Comparison of ENCODE assay signal across 13 mouse cellular contexts in the genomic region with DNA sequence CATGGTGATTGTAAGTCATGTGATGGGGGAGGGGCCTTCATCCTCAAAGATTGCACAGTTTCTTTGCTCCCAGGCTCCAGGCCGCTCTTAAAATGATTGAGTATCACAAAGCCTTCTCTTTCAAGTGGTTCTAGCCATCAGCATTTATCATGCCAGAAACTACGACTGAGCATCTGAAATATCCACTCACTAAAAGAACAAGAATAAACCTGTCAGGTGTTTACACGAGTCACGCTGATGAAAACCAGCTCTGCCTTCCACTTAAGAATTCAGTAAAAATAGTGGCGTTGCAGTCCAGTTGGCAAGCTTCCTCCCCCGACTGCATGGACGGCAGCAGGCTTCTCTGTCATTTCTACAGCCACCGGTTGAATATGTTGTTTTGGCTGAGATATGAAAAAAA.
A peak's percentile ranks its signal among the peaks of the same experiment; 100 is the strongest.
DNase-seq lines count a peak whose midpoint lies in the region; ATAC-seq lines count a peak whose summit lies in the region.
"Had no signal": no experiment of that assay in that cellular context is flagged by ENCODE, and none has a peak within 500 bp of the region (broad histone marks: within the 10 kb centered on the region; RNA-seq: fewer than 3 reads in every experiment).

No protein-coding gene starts in this region.

- peak; percentile 60 to 73 for DNase-seq in heart, adult 18-20 months
- peak; percentile 20 for DNase-seq in lung, postnatal 25 days (ENCODE audit: low spot score)
- no peak for DNase-seq in lung, postnatal 10 days
- no peak for DNase-seq in cerebellum, adult 9-10 months
- DNase-seq in spleen, postnatal 36 days (ENCODE audit: low spot score in 2 of 2), result no peak
- no peak for DNase-seq in right cerebral cortex, postnatal 14 days
- DNase-seq: cerebellum, adult 11-12 months; forebrain, postnatal 0 days; kidney, adult 18-20 months had no signal

- no peaks in the 10 kb centered on the region for H3K36me3 ChIP-seq in heart, embryonic 11.5 days (ENCODE audit: control insufficient read depth, insufficient read depth, low read length)
- no peaks in the 10 kb centered on the region for H3K36me3 ChIP-seq in intestine, embryonic 15.5 days
- H3K36me3 ChIP-seq: embryonic facial prominence, embryonic 15.5 days had no signal

- no peaks in the 10 kb centered on the region for H3K9me3 ChIP-seq in heart, embryonic 11.5 days (replicated peaks; ENCODE audit: control insufficient read depth, low read length)
- H3K9me3 ChIP-seq in intestine, embryonic 15.5 days, result no peaks in the 10 kb centered on the region
- H3K9me3 ChIP-seq: embryonic facial prominence, embryonic 15.5 days had no signal

- H3K9ac ChIP-seq in heart, embryonic 11.5 days (ENCODE audit: low read depth, low read length), result no peak overlapping the region
- H3K9ac ChIP-seq in intestine, embryonic 15.5 days, result no peak overlapping the region
- H3K9ac ChIP-seq: embryonic facial prominence, embryonic 15.5 days; forebrain, postnatal 0 days had no signal

- WGBS in heart, embryonic 11.5 days (ENCODE audit: insufficient replicate concordance), result 29% methylated on average over 8 of the region's 8 CpGs
- 31% methylated on average over 8 of the region's 8 CpGs for WGBS in intestine, embryonic 15.5 days

- no peak for ATAC-seq in heart, embryonic 11.5 days (replicated peaks; ENCODE audit: insufficient number of reproducible peaks, low FRiP score, low TSS enrichment)
- ATAC-seq in intestine, embryonic 15.5 days, result peak; percentile 62
- ATAC-seq: forebrain, postnatal 0 days had no signal

- H3K27ac ChIP-seq in heart, embryonic 11.5 days (ENCODE audit: low read depth, low read length), result no peak overlapping the region
- H3K27ac ChIP-seq in intestine, embryonic 15.5 days, result no peak overlapping the region
- H3K27ac ChIP-seq: embryonic facial prominence, embryonic 15.5 days had no signal

- no peaks in the 10 kb centered on the region for H3K27me3 ChIP-seq in heart, embryonic 11.5 days (ENCODE audit: control insufficient read depth, insufficient read depth, low read length)
- 0 out of 2 replicates have a peak, but pooled peaks cover 2% of the 10 kb centered on the region for H3K27me3 ChIP-seq in intestine, embryonic 15.5 days (replicated peaks)
- H3K27me3 ChIP-seq: embryonic facial prominence, embryonic 15.5 days had no signal

- H3K4me2 ChIP-seq in heart, embryonic 11.5 days, result no peak overlapping the region
- H3K4me2 ChIP-seq in intestine, embryonic 15.5 days (replicated peaks), result no peak overlapping the region
- H3K4me2 ChIP-seq: embryonic facial prominence, embryonic 15.5 days had no signal

- H3K4me1 ChIP-seq in heart, embryonic 11.5 days (ENCODE audit: control insufficient read depth, insufficient read depth, low read length), result 0 out of 2 replicates have a peak, but pooled peaks cover 3% of the 10 kb centered on the region
- H3K4me1 ChIP-seq in intestine, embryonic 15.5 days (replicated peaks), result no peaks in the 10 kb centered on the region
- H3K4me1 ChIP-seq: megakaryocyte, embryonic 14.5 days had no signal

- H3K4me3 ChIP-seq in heart, embryonic 11.5 days (ENCODE audit: low read depth, low read length), result no peak overlapping the region
- no peak overlapping the region for H3K4me3 ChIP-seq in intestine, embryonic 15.5 days (replicated peaks)
- H3K4me3 ChIP-seq: embryonic facial prominence, embryonic 15.5 days; megakaryocyte, embryonic 14.5 days had no signal

Comparison
In these comparisons a context has a peak if more than half of its experiments do, and no peak if none do; other contexts are left out.
1. DNase-seq: peak in heart, adult 18-20 months (2 of 2) and lung, postnatal 25 days (single experiment); none in lung, postnatal 10 days (single experiment), cerebellum, adult 9-10 months (single experiment), spleen, postnatal 36 days (0 of 2) and right cerebral cortex, postnatal 14 days (single experiment).